ENCODE assay signal across 1 mouse cellular context in the genomic region with DNA sequence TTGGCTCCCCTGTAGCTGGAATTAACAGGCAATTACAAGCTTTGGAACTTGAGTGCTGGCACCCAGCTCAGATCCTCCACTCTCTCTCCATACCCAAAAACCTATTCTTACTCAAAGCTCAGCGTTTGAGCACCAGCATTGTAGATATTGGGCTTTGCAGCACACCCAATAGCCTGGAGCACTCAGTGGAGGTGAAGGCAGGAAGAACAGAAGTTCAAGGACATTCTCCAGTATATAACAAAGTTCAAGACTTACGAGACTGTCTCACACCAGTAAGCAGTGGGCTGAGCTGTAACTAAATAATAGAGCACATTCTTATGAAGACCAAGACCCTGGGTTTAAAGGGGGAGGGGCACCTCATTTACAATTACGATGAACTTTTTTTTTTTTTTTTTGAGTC.
TF ChIP-seq lines count a peak whose summit lies in the region.

No protein-coding gene starts in this region.

TF ChIP-seq in MEL, 35 proteins besides CTCF, POLR2A, EP300 and RAD21:
- no peak for TF ChIP-seq MAFK (IDR thresholded peaks at IDR 0.05; ENCODE audit: borderline replicate concordance, low read depth, low read length)
- no peak for TF ChIP-seq NELFE (IDR thresholded peaks at IDR 0.05; ENCODE audit: low read depth, low read length)
- TF ChIP-seq MYC (IDR thresholded peaks at IDR 0.05; ENCODE audit: low read depth, low read length): no peak
- no peak for TF ChIP-seq E2F4 (IDR thresholded peaks at IDR 0.05; ENCODE audit: borderline replicate concordance, low read depth, low read length)
- no peak; a peak in 1 of 4 replicates for TF ChIP-seq USF2 (IDR thresholded peaks at IDR 0.05; ENCODE audit: borderline replicate concordance in 1 of 2, insufficient read depth in 1 of 2, low read depth in 1 of 2, low read length in 2 of 2)
- TF ChIP-seq GATA1 (IDR thresholded peaks at IDR 0.05; ENCODE audit: low read depth, low read length): no peak
- TF ChIP-seq MAZ (IDR thresholded peaks at IDR 0.05; ENCODE audit: low read depth, low read length): no peak
- TF ChIP-seq JUND (IDR thresholded peaks at IDR 0.05; ENCODE audit: low read depth, low read length): no peak
